Mouse (Mus musculus) small intestine, adult 2 months (tissue): ENCODE measurements around the gene Syk.

Source experiments
- CTCF ChIP-seq: fragments of 200-500 bp; IDR thresholded peaks from 2 replicates; pipeline ENCODE4 v1.5.1; 2012; ENCODE audit warnings: low read depth, mild to moderate bottlenecking, control low read depth, inconsistent platforms, low read length, moderate library complexity, mixed read lengths; ENCODE audit not compliant: insufficient replicate concordance, insufficient read length; ENCODE audit errors: extremely low read depth
- POLR2A ChIP-seq: fragments of 200-500 bp; IDR thresholded peaks from 2 replicates; pipeline ENCODE4 v1.6.1; 2012; ENCODE audit warnings: low read depth, mild to moderate bottlenecking, control low read depth, inconsistent platforms, low read length, moderate library complexity

- no peak for TF ChIP-seq CTCF
- no peak for TF ChIP-seq POLR2A
These were observed 23.8 kb downstream of the Syk start for GRCm38 (mm10) chr13:52606656-52607275.
